Mouse (Mus musculus): Measurements from ENCODE around the gene Bmp8b. TPM values are rescaled to one million over a fixed set of nuclear protein-coding genes. Genes with fewer than 3 reads are reported as not detected.
"Not testable (repeated sequence)": the region's sequence is repeated elsewhere in the genome, so short reads cannot be mapped to it uniquely, and the experiment has no call there.

Bmp8b gene
- polyA plus RNA-seq, 1 experiment from 2014 or later = 0.49 TPM

DNA sequence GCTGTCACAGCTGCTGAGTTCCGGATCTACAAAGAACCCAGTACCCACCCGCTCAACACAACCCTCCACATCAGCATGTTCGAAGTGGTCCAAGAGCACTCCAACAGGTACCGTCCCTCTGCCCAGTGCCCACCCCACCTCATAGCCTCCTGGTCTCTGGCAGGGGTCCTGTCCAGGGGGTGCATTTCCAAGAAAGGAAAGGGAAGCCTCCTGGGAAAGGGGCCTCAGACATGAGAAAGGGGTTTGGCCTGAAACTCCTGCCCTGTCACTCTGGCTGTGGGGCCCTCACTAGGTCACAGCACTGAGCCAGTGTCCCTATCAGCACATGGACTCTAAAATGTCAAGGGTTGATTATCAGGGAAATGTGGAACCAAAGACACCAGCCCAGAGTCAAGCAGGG, 9.7 kb downstream of the Bmp8b start:
- peaks cover 22% of the 10 kb centered on the region for H3K27me3 ChIP-seq
- H3K36me3 ChIP-seq; H3K9me3 ChIP-seq (replicated peaks); H3K9ac ChIP-seq; H3K4me2 ChIP-seq; ATAC-seq (replicated peaks; ENCODE audit: low FRiP score); H3K27ac ChIP-seq; H3K4me1 ChIP-seq; H3K4me3 ChIP-seq (replicated peaks): not testable (repeated sequence)
- 93% methylated on average over 4 of the region's 4 CpGs for WGBS

DNA sequence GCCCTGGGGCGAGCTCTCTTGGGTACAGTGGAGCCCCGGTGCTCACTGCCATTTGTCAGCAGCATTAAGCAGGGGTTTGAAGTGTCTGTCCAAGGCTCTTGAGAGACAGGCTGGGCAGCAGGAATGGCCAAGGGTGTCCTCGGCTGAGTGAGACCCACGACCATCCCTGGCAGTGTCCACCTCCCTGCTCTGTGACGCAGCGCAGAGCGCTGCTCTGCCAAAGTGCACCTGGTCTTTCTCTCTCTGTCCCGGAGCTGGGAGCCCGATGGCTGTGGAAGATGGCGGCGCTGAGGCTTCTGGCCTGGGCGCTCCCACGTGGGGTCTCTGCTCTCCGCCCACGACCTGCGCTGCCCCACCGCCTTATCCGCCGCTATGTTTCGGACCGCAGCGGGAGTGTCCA, 11.0 kb downstream of the Bmp8b start, which contains the start of gene Oxct2b:
Oxct2b (plus strand) TSS at position 256 of the 400 bp plus-strand sequence.
- Histone ChIP-seq H3K9ac (no peak within 1 kb of the TSS), H3K4me2 (peak within 1 kb of the TSS; percentile 76), H3K36me3 (no peaks in the 10 kb centered on the region), H3K27ac (no peak within 1 kb of the TSS), H3K27me3 (peaks cover 22% of the 10 kb centered on the region), H3K4me1 (peaks cover 9% of the 10 kb centered on the region; the same call in 1 of the 2 replicates), H3K4me3 (replicated peaks) (peak within 1 kb of the TSS; percentile 38), H3K9me3 (replicated peaks) (no peaks in the 10 kb centered on the region)
- WGBS = 11% methylated on average over 22 of the region's 22 CpGs
- ATAC-seq (replicated peaks; ENCODE audit: low FRiP score) = peak; percentile 50

DNA sequence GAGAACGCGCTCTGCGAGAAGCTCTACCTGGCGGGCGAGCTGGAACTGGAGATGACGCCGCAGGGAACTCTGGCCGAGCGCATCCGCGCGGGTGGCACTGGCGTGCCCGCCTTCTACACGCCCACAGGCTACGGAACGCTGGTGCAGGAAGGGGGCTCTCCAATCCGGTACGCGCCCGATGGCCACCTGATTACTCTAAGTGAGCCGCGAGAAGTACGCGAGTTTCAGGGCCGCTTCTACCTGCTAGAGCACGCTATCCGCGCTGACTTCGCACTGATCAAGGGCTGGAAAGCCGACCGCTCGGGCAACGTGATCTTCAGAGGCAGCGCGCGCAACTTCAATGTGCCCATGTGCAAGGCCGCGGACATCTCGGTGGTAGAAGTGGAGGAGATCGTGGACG, 11.7 kb downstream of the Bmp8b start:
- H3K36me3 ChIP-seq; H3K9ac ChIP-seq; H3K4me1 ChIP-seq; H3K27ac ChIP-seq; H3K9me3 ChIP-seq (replicated peaks): not testable (repeated sequence)
- peak; percentile 52 for ATAC-seq (replicated peaks; ENCODE audit: low FRiP score)
- Histone ChIP-seq H3K4me2 (peak overlapping the region; percentile 76), H3K4me3 (replicated peaks) (peak overlapping the region; percentile 38), H3K27me3 (peaks cover 22% of the 10 kb centered on the region)
- WGBS = 23% methylated on average over 27 of the region's 42 CpGs

DNA sequence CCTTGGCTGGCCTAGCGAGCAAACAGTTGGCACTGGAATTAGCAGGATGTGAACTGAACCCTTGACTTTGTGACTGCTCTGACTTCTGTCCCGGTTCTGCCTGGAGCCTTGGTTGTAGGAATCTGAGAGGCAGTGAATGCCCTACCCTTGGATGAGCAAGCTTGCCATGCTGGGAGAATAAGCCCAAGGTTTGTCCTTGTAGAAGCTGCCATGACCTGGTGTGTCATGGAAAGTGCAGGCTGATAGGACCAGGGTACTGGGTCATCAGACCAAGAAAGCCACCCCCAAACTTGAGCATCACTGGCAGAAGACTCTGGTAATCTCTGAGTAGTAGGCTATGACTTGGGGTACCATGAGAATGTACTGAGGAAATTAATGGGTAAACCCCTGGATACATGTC, 16.3 kb downstream of the Bmp8b start:
- H3K27me3 ChIP-seq = peaks cover 11% of the 10 kb centered on the region

DNA sequence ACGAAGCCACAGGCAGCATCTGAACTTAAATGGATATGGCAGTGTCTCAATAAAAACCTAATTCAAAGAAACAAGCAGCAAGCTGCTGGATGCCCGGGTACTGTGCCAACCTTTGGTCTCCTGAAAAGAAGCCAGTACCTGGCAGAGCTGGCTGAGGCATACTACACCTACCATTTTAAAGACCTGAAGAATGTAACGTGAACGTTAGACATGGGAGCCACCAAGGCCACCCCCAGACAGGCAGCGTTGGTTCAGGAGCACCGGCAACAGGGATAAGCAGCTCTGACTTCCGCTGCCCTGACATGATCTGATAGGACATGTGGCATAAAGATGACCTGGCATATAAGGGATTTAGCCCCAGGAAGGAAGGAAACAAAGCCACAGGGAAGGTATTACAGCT, 21.7 kb downstream of the Bmp8b start:
- WGBS = 97% methylated on average over 7 of the region's 7 CpGs
- no peaks in the 10 kb centered on the region for H3K27me3 ChIP-seq
- H3K9ac ChIP-seq = no peak overlapping the region
- peaks cover 64% of the 10 kb centered on the region for H3K36me3 ChIP-seq
- no peaks in the 10 kb centered on the region for H3K4me1 ChIP-seq
- H3K4me2 ChIP-seq = no peak overlapping the region
- no peak overlapping the region for H3K27ac ChIP-seq
- no peaks in the 10 kb centered on the region for H3K9me3 ChIP-seq (replicated peaks)
- H3K4me3 ChIP-seq (replicated peaks) = no peak overlapping the region
- no peak for ATAC-seq (replicated peaks; ENCODE audit: low FRiP score)

More for the DNA sequence above, 16.3 kb downstream of the Bmp8b start:
- H3K4me3 ChIP-seq (replicated peaks) = no peak overlapping the region
- 0 out of 2 replicates have a peak, but pooled peaks cover 4% of the 10 kb centered on the region for H3K4me1 ChIP-seq
- peaks cover 13% of the 10 kb centered on the region for H3K36me3 ChIP-seq
- H3K27ac ChIP-seq = no peak overlapping the region
- H3K9ac ChIP-seq = no peak overlapping the region
- WGBS = 79% methylated on average over 2 of the region's 2 CpGs
- no peaks in the 10 kb centered on the region for H3K9me3 ChIP-seq (replicated peaks)
- H3K4me2 ChIP-seq = no peak overlapping the region
- no peak for ATAC-seq (replicated peaks; ENCODE audit: low FRiP score)

DNA sequence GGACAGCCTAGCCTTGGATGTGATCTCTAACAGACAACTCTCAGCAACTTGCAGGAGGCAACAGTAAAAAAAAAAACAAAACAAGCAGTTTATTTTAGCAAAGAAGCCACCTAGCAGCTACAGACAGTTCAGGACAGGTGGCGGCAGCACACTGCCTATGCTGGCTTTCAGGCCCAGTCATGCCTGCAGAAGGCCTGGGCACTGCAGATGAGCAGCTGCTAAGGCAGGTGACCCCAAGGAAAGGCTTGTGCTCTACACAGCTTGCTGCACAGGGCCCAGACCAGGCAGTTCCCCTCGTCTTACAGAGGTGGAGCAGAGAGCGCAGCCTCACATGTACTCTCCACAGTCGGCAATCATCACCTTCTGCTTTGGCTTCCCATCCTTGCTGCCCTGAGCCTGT, 22.1 kb downstream of the Bmp8b start:
- H3K9me3 ChIP-seq (replicated peaks) = no peaks in the 10 kb centered on the region
- no peaks in the 10 kb centered on the region for H3K4me1 ChIP-seq
- H3K27me3 ChIP-seq = no peaks in the 10 kb centered on the region
- H3K27ac ChIP-seq = no peak overlapping the region
- peaks cover 68% of the 10 kb centered on the region for H3K36me3 ChIP-seq
- 94% methylated on average over 4 of the region's 4 CpGs for WGBS
- no peak overlapping the region for H3K4me2 ChIP-seq
- no peak overlapping the region for H3K9ac ChIP-seq
- ATAC-seq (replicated peaks; ENCODE audit: low FRiP score) = no peak
- H3K4me3 ChIP-seq (replicated peaks) = no peak overlapping the region

DNA sequence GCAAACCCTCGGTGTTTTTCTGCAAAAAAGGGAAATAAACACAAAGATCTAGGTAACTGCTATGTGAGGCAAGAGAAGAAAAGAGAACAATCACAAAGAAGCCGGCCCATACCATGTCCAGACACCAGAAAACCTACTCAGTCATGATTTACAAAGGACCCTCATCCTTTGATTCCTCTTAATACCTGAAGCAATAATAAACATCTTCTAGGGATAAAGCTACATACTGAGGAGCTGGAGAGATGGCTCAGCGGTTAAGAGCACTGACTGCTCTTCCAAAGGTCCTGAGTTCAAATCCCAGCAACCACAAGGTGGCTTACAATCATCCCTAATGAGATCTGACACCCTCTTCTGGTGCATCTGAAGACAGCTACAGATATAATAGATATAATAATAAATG, 32.6 kb downstream of the Bmp8b start:
- H3K9ac ChIP-seq = no peak overlapping the region
- H3K9me3 ChIP-seq (replicated peaks) = no peaks in the 10 kb centered on the region
- no peak overlapping the region for H3K27ac ChIP-seq
- no peaks in the 10 kb centered on the region for H3K27me3 ChIP-seq
- ATAC-seq (replicated peaks; ENCODE audit: low FRiP score) = no peak
- WGBS = 89% methylated on average over 3 of the region's 3 CpGs
- peaks cover 44% of the 10 kb centered on the region for H3K36me3 ChIP-seq
- peaks cover 18% of the 10 kb centered on the region for H3K4me1 ChIP-seq
- H3K4me2 ChIP-seq = no peak overlapping the region
- no peak overlapping the region for H3K4me3 ChIP-seq (replicated peaks)

DNA sequence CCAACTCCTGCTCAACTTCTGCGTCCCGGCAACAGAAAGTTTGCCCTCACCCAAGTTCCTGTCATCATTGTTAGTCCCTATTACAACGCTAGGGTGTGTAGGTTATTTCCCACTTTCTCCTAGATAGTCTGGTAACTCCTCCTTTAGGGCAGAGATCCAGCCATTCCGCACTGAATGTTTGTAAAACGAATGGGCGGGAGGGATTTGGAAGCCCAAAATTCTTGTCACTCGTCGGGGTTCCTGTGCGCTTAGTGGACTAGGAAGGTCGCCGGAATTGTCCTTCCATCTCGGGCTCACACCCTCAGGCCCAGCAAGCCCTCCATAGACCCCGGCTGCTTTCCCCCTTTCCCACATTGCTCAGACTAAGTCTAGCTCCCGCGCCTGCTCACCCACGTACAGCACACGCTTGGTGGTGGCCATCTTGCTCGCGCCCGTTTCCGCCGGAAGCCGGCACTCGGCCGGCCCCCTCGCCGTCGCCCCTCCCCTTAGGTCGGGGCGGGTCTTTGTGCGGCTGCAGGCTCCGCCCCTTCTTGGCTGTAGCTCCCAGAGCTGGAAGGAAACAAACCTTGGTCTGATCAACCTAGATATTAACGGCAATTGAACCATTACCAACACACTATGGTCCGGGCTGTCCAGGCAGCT, 34.7 kb downstream of the Bmp8b start, which contains the start of gene Ppie:
Ppie (minus strand) TSS at position 439 of the 642 bp plus-strand sequence.
- peak; percentile 98 for ATAC-seq (replicated peaks; ENCODE audit: low FRiP score)
- H3K4me3 ChIP-seq (replicated peaks) = peak within 1 kb of the TSS; percentile 73
- peaks cover 18% of the 10 kb centered on the region for H3K4me1 ChIP-seq
- H3K27me3 ChIP-seq = no peaks in the 10 kb centered on the region
- WGBS = under 1% methylated on average over 34 of the region's 34 CpGs
- peak within 1 kb of the TSS; percentile 92 for H3K27ac ChIP-seq
- H3K9ac ChIP-seq = peak within 1 kb of the TSS; percentile 58
- H3K4me2 ChIP-seq = peak within 1 kb of the TSS; percentile 81
- peaks cover 26% of the 10 kb centered on the region for H3K36me3 ChIP-seq
- no peaks in the 10 kb centered on the region for H3K9me3 ChIP-seq (replicated peaks)

DNA sequence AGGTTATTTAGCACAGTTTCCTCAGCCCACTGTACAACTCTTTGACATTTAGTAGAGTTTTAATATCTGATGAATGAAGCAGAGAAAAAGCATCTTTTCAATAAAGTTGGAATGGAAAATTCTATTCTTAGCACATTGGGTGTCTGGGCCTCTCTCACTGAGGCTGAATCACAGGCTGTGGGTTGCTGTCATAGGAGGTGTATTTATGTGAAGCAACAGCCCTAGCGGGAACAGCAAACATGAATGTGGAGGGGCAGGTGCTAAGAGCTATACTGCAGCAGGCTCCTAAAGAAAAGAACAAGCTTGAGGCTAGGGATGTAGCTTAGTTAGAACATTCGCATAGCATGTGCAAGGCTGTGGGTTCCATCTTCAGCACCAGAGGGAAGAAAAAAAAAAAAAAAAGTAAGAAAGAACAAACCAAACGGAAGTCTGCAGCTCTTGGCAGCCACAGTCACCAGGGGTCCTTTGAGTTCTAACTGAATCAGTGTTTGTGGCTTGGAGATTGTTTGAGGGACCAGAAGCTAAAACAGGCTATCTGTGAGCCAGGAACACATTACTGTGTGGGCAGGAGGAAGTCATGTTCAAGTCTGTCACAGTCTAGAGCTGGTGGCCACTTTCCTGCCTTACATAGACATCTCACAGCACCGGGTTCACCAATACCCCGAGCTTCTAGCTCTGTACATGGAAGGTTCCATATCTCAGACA, 42.6 kb downstream of the Bmp8b start:
- no peaks in the 10 kb centered on the region for H3K4me1 ChIP-seq
- H3K9me3 ChIP-seq (replicated peaks) = no peaks in the 10 kb centered on the region
- H3K36me3 ChIP-seq = no peaks in the 10 kb centered on the region
- no peak overlapping the region for H3K27ac ChIP-seq
- peaks cover 17% of the 10 kb centered on the region; the same call in 1 of the 2 replicates for H3K27me3 ChIP-seq
- no peak overlapping the region for H3K9ac ChIP-seq
- no peak for ATAC-seq (replicated peaks; ENCODE audit: low FRiP score)
- 76% methylated on average over 5 of the region's 5 CpGs for WGBS
- no peak overlapping the region for H3K4me2 ChIP-seq
- no peak overlapping the region for H3K4me3 ChIP-seq (replicated peaks)

DNA sequence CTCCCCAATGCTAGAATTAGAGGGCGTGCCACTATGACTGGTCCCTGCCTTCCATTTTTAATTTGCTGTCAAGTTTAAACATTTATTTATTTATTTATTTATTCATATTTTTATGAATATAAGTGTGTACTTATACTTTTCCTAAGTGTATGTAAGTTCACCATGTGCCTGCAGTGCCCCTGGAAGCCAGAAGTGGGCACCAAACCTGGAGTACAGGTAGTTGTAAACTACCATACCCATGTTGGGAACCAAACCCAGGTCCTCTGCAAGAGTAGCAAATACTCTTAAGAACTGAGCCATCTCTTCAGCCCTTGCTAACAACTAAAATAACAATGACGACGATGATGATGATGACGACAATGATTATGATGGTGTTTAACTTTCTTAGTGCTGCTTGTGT, 47.0 kb downstream of the Bmp8b start:
- ATAC-seq (replicated peaks; ENCODE audit: low FRiP score) = no peak
- H3K4me3 ChIP-seq (replicated peaks) = no peak overlapping the region
- H3K36me3 ChIP-seq = no peaks in the 10 kb centered on the region
- H3K4me2 ChIP-seq = no peak overlapping the region
- no peaks in the 10 kb centered on the region for H3K4me1 ChIP-seq
- H3K9me3 ChIP-seq (replicated peaks) = no peaks in the 10 kb centered on the region
- 0 out of 2 replicates have a peak, but pooled peaks cover 6% of the 10 kb centered on the region for H3K27me3 ChIP-seq
- 78% methylated on average over 4 of the region's 4 CpGs for WGBS
- no peak overlapping the region for H3K27ac ChIP-seq
- H3K9ac ChIP-seq = no peak overlapping the region

DNA sequence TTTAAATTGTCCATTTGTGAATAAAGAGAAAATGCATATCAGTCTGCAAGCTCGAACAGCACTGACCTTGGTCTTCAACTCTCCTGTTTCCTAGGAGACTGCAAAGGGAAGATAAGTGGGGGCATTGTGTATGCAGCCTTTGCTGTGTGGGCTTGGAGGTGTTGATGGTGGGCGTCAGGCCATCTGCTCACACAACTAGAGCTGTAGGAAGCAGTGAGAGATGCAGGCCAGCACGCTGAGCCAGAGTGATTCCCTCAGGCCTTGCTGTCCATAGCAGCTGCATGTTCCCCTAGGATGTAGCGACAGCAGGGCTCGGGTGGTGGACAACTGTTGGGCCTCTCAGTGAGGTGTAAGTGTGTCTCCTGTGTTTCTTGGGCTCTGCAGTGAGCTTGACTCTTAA, 48.0 kb downstream of the Bmp8b start:
- H3K4me3 ChIP-seq (replicated peaks) = no peak overlapping the region
- H3K4me1 ChIP-seq = no peaks in the 10 kb centered on the region
- no peaks in the 10 kb centered on the region for H3K36me3 ChIP-seq
- H3K4me2 ChIP-seq = no peak overlapping the region
- no peak for ATAC-seq (replicated peaks; ENCODE audit: low FRiP score)
- no peak overlapping the region for H3K27ac ChIP-seq
- WGBS = 53% methylated on average over 5 of the region's 5 CpGs
- H3K27me3 ChIP-seq = 0 out of 2 replicates have a peak, but pooled peaks cover 5% of the 10 kb centered on the region
- H3K9ac ChIP-seq = no peak overlapping the region
- H3K9me3 ChIP-seq (replicated peaks) = no peaks in the 10 kb centered on the region

DNA sequence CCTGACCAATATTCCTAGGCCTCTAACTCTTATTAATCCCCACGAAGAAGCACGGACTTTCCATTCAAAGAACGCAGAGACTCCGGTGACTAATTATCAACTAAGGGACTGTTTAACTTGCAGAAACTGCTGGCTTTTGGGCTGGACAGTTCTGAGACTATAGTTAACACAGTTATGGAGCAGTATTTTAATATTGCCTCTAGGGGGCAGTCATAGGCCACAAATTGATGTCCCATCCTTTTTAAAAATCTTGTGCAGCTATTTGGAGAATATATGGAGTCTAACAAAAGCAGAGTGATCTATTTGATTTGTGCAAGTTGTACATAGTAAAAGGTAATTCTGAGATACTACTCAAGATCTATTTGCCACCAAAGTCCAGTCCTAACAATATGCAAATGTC, 50.0 kb downstream of the Bmp8b start:
- ATAC-seq (replicated peaks; ENCODE audit: low FRiP score) = no peak
- no peaks in the 10 kb centered on the region for H3K4me1 ChIP-seq
- no peak overlapping the region for H3K4me2 ChIP-seq
- H3K4me3 ChIP-seq (replicated peaks) = no peak overlapping the region
- no peaks in the 10 kb centered on the region for H3K27me3 ChIP-seq
- no peak overlapping the region for H3K9ac ChIP-seq
- H3K36me3 ChIP-seq = no peaks in the 10 kb centered on the region
- WGBS = 15% methylated on average over 4 of the region's 4 CpGs
- no peak overlapping the region for H3K27ac ChIP-seq
- no peaks in the 10 kb centered on the region for H3K9me3 ChIP-seq (replicated peaks)

All from kidney, embryonic 15.5 days (tissue).